Mouse (Mus musculus): Measurements from ENCODE around the gene D230025D16Rik.
A peak's percentile ranks its signal among the peaks of the same experiment; 100 is the strongest.
"Not testable (repeated sequence)": the region's sequence is repeated elsewhere in the genome, so short reads cannot be mapped to it uniquely, and the experiment has no call there.

Gene D230025D16Rik

GRCm38 (mm10) chr8:105269075-105269458, 44.1 kb downstream of the D230025D16Rik start:
- no peak for DNase-seq

- DNase-seq = peak; percentile 66
Observed at GRCm38 (mm10) chr8:105269461-105269947, 44.6 kb downstream of the D230025D16Rik start, which contains the start of gene Hsf4. Gene Hsf4, plus strand, starts transcription at chr8:105269801.

- DNase-seq = no peak
Observed at GRCm38 (mm10) chr8:105270101-105270915, 45.4 kb downstream of the D230025D16Rik start.

GRCm38 (mm10) chr8:105270916-105271186, 45.9 kb downstream of the D230025D16Rik start:
- DNase-seq = no peak

- no peak for DNase-seq
Observed at GRCm38 (mm10) chr8:105275387-105275786, 50.4 kb downstream of the D230025D16Rik start.

- DNase-seq = no peak
Observed at GRCm38 (mm10) chr8:105275840-105276239, 50.9 kb downstream of the D230025D16Rik start, which contains the start of gene Nol3. Gene Nol3, plus strand, starts transcription at chr8:105276140.

GRCm38 (mm10) chr8:105276292-105277120, 51.6 kb downstream of the D230025D16Rik start:
- peak; percentile 76 for DNase-seq

GRCm38 (mm10) chr8:105278911-105279334, 54.0 kb downstream of the D230025D16Rik start:
- no peak for DNase-seq

- DNase-seq = no peak
Observed at GRCm38 (mm10) chr8:105280567-105280966, 55.6 kb downstream of the D230025D16Rik start.

- no peak for DNase-seq
Observed at GRCm38 (mm10) chr8:105281821-105282220, 56.9 kb downstream of the D230025D16Rik start.

- no peak for DNase-seq
Observed at GRCm38 (mm10) chr8:105282239-105282638, 57.3 kb downstream of the D230025D16Rik start.

- peak; percentile 70 for DNase-seq
Observed at GRCm38 (mm10) chr8:105283074-105283473, 58.1 kb downstream of the D230025D16Rik start.

- no peak for DNase-seq
Observed at GRCm38 (mm10) chr8:105285514-105285913, 60.6 kb downstream of the D230025D16Rik start.

- DNase-seq = no peak
Observed at GRCm38 (mm10) chr8:105286907-105287306, 62.0 kb downstream of the D230025D16Rik start.

GRCm38 (mm10) chr8:105288231-105288630, 63.3 kb downstream of the D230025D16Rik start:
- DNase-seq = no peak

- DNase-seq = peak; percentile 98
Observed at GRCm38 (mm10) chr8:105288958-105289732, 64.2 kb downstream of the D230025D16Rik start.

GRCm38 (mm10) chr8:105289805-105290460, 65.0 kb downstream of the D230025D16Rik start, which contains the start of gene 4931428F04Rik:
Gene 4931428F04Rik, minus strand, starts transcription at chr8:105289864.
- peak; percentile 77 for DNase-seq

GRCm38 (mm10) chr8:105290554-105291314, 65.8 kb downstream of the D230025D16Rik start:
- DNase-seq = peak; percentile 94

- not testable (repeated sequence) for DNase-seq
Observed at GRCm38 (mm10) chr8:105291364-105291763, 66.4 kb downstream of the D230025D16Rik start.

GRCm38 (mm10) chr8:105291802-105292201, 66.9 kb downstream of the D230025D16Rik start:
- DNase-seq = not testable (repeated sequence)

GRCm38 (mm10) chr8:105292471-105292870, 67.5 kb downstream of the D230025D16Rik start:
- no peak for DNase-seq
